Mouse (Mus musculus) adrenal gland, adult 8-10 months (tissue): Measurements from ENCODE around the gene Ttf1. TPM values are rescaled to one million over a fixed set of nuclear protein-coding genes. Genes with fewer than 3 reads are reported as not detected.

Experiments used
- DNase-seq: peaks from one replicate; pipeline ENCODE4 v3.0.0; 2022
- total RNA-seq, 4 experiments: library from RNA; stranded (reverse); gene quantifications; 2 replicates each; pipeline ENCODE4 v1.2.4; 2022

The Ttf1 gene
- total RNA-seq, result 10 to 100 TPM; 12.4 to 23.3 (median 14.7) TPM

DNA sequence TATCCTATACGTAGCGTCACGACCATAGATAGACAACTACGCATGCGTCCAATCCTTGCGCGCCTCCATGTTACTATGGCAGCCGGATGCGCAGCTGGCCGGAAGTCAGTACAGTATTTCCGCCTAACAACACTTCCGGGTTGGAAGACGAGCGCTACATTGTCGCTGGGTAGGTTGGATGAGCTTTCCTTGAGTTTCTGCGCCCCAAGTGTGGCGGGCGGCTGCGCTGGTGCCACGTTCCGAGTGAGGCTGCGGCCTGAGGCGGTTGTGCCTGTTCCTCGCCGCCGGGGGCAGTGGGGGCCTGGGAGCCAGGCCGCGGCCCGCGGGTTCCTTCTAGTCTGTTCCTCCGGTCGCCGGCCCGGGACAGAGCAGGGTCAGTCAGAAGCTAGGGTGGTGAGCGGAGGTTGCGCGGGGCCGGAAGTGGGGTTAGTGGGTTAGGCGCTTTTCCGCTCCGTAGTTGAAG, at the start of gene Ttf1:
TSS of gene Ttf1 (plus strand) at position 128 of the 463 bp plus-strand sequence.
- peak; percentile 84 for DNase-seq

DNA sequence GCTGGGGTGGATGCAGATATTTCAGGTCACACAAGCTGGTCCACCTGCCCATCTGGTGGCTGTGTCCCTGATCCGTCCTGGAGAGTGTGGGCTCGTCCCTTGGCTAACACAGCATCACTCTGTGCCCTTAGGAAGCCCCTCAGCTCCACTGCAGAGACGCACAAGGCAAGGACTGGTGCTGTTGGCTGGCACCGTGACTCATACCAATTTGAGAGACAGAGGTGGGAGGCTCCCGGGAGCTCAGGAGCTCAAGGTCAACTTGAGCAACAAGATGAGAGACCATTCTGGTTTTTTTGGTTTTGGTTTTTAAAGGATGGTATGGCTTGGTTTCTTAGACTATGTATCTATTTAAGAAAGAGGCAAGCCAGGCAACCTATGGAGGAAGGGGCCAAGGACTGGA, 47.5 kb upstream of the Ttf1 start:
- DNase-seq, result peak; percentile 21

DNA sequence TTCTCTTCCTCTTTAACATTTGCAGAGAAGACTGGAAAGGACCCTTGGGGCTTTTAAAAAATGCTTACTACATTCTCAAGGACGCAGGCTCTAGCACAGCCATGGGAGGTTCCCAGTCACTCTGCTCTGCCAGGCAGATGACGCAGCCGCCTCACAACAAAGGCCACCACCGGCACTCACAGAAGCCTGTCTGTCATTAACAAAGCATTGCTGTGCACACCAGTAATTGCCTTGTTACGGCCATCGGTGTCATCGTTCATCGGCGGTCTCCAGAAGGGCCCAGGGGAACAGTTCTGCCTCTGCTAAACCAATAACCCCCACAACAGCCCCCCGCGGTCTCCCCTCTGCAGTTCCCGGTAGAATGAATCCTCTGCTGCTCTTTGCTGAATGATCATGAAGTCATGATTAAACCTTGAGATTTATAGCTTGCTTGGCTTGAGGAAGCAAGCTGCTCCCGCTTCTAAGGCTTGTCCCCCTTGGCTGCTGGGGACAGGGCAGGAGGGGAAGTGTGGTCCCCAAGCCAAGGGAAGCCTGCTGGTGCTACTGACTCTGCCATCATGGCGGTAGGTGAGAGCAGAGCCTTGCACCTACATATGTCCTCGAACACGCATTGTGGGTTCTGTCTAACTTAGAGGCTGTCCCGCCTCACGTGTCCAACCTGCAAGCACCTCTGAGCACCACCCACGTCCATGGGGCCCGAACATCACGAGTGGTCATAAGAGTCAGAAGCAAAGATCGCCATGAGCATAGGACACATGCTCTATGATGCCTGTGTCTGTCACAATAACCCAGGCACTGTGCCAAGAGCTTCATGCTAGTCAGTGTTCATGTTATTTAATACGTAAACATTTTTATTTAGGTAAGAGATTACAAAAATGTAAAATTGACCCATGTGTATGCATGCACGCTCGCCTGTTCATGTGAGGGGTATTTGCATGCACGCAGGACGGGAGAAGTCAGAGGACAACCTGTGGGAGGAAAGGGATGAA, 43.2 kb upstream of the Ttf1 start:
- DNase-seq, result peak; percentile 60

DNA sequence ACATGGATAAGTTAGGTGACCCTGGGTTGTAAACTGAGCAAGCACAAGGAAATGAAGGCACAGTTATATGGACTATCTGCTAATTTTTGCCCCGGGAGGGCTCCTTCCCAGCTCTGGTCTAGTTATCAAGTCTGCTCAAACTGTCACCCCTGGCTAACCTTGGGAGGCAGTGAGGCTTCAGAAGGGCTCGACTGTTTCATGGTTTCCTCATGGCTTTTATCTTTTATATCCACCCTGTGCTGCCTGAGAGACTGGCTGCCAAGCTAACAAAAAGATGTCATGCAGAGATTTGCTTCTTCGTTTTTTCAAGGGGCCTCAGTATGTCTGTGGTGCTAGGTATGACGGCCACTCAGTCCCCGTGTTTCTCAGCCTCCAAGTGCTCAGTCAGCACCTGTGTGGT, 41.4 kb upstream of the Ttf1 start:
- no peak for DNase-seq

DNA sequence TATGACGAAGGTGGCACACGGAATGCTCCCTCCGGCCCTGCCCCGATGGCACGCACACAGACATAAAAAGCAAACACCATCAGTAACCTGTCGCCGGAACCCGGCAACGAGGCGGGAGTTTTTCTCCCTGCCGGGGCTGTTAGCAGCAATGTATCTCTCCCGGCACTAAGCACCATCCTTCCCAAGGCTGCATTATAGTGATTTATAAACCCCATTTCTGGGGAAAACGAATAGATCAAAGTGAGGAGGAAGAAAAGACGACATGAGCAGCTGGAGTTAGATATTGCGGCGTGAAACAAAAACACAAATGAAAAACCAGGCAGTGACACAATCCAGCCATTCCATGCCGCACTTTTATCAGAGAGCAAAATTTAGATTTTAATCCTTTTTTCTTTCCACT, 39.0 kb upstream of the Ttf1 start:
- DNase-seq, result no peak

DNA sequence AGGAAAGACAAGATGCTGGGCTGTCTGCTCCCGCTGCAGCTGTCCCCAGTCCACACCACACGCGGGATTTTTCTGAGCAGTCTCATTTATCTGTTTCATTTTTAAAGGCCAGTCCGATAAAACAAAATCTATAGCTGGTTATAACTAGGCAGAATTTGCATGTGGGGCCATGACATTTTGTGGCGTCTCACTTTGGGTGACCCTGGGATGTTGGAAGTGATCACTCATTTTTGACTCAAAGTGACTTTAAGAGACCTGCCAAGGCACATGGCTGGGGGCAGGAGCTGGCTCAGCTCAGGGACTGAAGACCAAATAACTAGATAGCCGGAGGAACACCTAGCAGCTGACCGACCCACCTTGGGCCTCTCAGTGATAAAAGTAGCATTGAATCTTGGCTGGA, 37.1 kb upstream of the Ttf1 start:
- peak; percentile 52 for DNase-seq

DNA sequence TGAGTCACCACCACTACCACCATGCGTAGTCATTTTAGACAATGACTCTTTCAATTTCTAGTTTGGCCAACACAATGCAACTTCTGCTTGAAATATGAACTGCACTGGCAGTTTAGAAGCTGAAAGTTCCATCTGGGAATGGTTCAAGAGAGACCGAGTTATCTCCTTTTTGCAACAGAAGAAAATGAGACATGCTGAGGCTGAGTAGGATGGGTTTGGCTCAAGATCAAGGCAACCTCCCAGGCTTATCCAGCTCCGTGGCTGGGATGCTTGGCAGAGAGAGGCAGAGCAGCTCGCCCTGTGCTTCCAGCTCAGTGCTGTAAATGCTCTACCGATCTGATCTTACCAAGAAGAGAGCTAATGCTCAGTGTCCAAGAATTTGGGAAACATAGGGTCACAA, 34.8 kb upstream of the Ttf1 start:
- DNase-seq, result peak; percentile 33

DNA sequence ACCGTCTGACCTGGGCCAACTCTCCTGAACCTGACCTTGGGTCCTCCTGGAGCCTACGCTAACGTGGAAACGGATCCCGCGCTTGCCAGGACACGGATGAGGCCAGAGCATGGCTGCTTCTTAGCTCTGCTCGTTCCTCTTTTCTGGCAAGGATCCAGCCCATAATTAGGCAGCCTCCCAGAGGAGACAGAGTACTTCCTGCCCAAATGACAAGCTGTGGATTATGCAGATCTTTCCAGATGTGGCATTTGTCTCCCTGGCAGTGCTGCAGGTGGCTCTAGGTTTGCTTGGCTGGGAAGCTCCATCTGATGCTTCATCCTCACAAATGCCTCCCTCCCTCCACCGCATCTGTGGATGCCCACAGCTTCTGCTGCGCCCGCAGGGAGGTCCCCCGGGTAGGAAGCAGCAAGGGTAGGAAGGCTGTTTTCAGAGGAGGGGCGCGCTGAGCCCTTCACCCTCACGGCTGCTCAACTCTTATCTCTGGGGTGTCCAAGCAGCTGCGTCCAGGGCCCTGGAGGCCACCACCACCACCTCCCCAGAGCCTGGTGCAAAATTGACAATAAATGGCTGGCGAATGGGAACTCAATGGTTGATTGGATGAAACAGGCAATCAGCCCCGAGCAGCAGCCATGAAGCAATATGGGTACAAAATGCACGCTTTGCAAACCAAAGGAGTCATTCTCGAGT, 29.9 kb upstream of the Ttf1 start:
- DNase-seq, result no peak

DNA sequence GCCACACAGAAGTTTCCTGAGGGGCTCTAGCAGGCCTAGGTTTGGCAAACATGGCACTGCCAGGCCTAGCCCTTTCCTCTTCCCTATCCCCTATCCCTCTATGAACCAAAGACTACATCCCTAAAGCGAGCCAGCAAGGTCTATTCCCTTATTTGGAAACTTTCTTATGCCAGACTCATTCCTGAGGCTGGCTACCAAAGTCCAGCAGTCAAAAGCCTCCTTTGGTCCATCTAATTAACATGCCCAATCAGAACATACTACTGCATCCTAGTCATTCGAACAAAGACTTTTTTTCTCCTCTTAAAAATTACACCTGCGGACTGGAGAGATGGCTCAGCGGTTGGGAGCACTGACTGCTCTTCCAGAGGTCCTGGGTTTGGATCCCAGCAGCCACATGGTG, 28.1 kb upstream of the Ttf1 start:
- no peak for DNase-seq

DNA sequence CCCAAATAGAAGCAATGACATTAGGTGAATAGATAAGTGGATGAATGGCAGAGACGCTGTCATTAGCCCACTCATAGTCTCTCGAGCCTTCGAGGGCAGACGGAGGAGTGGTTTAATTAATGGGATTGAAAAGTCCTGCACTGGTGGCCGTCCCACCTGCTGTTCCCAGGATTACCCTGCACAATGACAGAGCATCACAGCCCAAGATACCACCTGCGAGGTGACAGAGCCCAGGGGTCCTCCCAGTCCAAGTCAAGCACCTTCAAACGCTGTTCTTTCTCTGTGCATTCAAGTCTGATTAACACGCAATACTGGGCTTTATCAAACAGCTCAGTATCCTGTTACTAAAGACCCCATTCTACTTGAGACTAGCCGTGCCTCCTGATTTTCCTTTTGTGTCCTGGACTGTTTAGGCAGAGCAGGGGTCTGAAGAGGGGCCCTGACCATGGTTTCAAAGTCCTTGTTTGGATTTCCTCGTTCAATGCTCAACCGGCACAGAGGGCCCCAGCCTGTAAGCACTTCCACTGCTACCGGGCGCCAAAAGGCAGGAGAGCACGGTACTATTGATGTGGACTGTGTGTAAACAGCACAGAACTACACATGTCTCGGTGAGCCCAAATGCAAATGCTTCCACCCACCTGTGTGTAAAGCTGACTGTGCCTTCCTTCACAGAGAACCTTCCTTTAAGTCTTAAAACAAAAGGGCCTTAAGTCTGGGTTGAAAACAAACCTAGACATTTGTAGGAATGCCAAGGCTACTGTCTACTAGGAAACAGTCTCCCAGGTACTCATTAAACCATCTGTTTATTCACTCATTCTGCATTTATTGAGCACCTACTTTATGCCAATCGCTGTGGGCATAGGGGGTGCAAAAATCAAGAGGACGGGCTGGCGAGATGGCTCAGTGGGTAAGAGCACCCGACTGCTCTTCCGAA, 25.3 kb upstream of the Ttf1 start:
- DNase-seq, result no peak

DNA sequence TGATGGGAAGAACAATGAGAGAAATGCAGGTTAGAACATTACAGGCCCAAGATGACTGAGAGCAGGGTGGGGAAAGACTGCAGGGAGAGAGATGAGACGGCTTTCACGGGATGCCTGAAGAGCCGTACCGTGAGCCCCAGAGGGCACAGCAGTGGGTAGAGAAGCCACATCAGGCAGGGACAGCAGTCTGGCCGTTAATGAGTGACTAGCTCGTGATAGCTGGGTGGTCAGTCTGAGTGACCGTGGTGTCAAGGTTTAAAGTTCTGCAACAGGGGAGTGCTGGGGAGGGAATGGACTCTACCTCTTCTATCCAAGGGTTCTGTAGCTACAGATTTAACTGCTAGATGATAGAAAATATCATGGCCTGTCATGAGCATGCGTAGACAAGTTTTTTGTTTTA, 24.4 kb upstream of the Ttf1 start:
- no peak for DNase-seq

DNA sequence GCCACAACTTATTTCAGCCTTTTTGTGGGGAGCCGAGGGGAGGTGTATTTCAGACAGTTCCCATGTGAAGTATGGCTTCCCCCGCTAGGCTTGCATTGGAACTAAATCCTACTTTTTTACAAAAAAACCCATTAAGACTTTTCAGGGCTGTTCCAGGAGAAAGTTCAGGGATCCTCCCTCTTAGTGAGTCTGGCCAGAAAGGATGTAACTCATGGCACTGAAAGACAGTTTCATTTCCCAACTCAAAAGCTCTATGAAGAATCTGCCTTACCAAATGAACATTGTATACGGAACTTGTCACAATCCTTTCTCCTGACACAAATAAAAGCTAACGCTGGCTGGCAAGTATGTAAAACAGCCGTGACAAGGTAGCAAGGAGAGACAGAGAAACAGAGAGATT, 20.3 kb upstream of the Ttf1 start:
- no peak for DNase-seq

DNA sequence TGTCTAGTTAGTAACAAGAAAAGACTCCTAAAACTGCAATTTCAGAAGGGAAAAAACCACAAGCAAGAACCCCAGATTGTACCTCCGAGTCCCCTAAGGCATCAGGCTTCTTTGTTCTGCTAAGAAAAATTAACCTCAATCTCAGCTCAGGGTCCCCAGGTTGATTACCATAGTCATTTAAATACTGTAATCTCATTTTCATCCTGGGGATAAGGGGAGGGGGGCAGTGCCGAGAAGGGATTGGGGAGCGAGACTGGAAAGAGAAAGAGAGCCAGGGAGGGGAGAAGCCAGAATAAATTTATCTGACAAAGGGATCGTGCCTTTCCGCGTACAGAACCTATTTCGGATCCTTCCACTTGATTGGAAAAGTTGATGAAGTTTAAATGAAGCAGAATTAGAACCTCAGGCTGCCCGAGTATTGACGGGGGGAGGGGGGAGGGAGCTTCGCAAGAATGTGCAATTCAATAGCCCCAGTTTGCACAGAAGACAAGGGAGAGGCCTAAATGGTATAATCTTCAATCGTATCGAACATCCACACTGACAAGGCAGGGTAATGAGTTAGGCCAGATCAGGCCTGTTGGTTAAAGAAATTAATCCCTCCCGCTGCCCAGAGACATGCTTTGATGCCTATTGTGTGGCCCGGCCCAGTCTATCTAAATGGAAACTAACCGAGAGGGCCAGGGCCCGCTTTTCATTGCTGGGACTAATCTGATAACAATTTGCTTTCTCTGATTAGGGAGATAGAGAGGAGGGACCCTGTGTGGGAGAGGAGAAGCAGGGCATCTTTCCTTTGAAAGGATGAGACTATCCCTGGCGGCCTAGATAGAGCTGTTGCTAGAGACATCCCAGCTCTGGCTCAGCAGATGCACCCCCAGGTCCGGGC, 19.2 kb upstream of the Ttf1 start:
- no peak for DNase-seq

DNA sequence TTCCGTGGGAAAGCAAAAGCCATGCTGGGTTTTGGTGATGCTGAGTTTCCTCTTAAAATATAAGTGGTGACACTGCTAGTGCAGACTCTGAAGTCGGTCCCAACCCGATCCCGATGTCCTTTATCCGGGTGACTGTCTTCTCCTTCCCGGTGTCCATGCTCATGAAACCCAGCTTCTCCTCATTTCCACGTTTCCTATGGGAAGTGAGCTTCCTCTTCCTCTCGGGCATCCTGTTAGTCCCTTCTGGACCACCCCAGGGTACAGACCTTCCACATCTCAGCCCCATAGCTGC, 18.6 kb upstream of the Ttf1 start:
- no peak for DNase-seq

DNA sequence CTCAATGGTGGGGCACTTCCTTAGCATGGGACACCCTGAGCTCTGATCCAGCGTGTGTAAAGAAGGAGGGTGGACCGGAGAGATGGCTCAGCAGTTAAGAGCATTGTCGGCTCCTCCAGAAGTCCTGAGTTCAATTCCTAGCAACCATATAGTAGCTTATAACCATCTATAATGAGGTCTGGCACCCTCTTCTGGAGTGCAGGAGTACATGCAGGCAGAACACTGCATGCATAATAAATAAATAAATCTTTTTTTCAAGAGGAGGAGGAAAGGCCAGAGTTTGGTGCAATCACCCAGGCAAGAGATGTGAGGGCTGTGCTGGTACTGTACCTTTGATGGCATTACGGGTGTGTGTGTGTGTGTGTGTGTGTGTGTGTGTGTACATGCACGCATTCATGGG, 17.9 kb upstream of the Ttf1 start:
- DNase-seq, result no peak

DNA sequence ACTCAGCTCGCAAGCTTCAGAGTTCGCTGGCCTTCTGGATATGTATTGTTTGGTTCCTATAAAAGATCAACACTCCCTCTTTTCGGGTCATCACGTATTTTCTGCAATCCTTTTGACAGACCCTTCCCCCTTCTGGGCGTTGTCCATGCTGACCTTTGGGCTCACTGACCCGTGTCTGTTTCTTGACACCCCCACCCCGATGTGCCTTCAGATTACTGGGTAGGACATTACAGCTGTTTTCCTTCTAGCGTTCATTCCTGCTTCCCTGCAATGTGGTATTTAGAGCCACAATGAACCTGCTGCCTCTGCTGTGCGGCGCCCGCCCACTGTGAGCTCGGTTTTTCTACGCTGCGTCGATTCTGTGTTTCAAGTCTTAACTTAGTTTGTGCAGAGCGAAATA, 13.9 kb upstream of the Ttf1 start:
- DNase-seq, result no peak

DNA sequence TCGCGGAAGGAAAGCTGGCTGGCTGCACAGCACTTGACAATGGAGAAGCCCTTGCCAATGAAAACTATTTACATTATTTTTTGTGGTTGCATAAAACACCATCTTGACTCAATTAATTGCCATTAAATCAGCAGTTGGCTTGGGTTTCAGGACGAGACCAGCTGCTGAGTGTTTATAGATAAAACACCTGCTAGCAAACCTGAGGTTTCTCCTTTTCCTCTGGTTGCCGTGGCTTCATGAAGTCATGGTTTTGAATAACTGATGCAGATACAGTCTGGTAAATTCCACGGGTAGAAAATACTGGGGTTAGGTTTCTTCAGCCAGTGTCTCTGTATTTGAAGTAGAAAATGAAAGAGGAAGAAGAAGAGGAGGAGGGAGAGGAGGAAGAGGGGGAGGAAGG, 8.1 kb upstream of the Ttf1 start:
- DNase-seq, result no peak

DNA sequence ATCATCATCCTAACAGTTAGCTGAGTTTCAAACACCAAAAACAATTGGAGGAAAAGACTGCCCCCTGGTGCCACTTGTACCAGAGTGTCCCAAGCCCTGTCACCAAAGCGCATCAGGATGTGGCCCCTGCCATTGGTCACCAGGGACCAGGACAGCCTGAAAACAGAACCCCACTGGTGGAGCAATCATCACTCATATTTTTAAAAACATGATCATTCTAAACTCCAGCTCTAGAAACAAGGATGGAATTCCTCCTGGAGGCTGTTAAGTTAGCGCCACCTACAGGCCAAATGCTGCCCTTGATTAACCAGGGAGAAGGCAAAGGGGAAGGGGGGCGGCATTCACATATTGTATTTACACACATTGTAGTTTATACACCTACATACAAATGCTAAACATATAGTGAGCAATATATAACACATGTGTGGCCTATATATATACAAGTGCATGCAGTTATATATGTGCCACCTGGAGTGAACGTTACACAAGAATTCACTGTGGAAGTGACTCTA, 7.1 kb upstream of the Ttf1 start:
- DNase-seq, result no peak

DNA sequence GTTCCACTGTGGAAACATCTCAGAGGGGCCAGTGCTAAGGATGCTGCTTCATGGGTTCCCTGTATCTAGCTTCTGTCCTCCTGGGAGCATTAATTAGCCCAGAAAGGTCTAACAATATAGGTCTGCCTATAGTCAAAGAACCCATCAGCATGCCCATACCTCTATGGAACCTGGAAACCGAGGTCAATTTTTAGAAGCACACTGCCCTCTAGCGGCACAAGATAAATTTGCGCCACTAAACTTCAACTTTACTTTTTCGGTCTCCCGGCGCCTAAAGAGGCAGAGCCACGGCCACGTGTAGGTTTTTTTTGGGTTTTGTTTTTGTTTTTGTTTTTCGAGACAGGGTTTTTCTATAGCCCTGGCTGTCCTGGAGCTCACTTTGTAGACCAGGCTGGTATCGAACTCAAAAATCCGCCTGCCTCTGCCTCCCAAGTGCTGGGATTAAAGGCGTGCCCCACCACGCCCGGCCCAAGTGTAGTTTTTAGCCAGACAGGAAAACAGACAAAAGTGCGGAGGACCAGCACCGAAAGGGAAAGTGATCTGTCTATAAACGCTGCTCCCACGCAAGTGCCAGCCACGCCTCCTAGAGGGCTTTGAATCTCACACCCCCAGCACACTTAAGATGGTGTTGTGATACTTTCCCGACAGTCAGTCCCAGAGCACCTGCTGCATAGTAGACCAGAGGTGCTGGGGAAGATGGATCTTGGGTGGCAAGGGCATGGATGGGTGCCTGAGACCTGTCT, 6.1 kb upstream of the Ttf1 start:
- no peak for DNase-seq

DNA sequence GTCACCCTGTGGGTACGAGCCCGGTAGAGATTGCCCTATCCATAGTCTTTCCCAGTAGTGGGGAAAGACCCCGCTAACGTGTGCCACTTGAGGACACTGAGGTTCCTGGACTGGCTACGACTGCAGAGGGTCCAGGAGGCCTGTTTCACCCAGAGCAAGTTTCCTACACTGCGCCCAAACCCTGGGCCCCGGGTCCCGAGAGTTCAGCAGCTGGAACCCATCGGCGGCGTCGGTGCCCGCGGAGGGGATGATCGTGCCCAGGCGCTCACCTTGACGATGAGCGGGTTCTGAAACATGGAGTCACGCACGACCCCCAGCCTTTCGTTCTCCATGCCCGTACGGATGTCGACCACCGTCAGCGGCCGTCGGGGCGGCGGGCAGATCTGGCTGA, 5.5 kb upstream of the Ttf1 start:
- DNase-seq, result no peak

DNA sequence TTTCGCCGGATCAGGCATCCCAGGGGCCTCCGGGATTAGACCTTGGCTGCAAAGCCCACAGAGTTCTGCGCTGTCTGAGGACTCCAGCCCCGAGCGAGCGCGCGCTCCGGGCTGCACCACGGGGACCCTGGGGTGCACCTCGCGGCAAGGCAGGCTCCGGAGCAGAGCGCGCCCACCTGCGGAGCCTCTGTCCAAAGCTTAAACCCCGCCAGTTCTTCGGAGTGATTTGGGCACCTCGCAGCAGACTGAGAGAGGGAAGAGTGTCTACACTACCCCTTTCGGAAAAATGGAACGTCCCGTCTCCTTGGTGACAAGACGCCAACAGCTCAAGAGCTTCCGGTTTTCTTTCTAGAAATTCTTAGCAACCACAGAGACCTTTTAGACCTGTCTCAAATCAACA, 5.1 kb upstream of the Ttf1 start, which contains the start of gene Cfap77:
TSS of gene Cfap77 (minus strand) at position 76 of the 400 bp plus-strand sequence.
- peak; percentile 36 for DNase-seq
